Mouse (Mus musculus) kidney, adult 2 months (tissue): ENCODE data around the gene Thoc2. TPM values are rescaled to one million over a fixed set of nuclear protein-coding genes. Genes with fewer than 3 reads are reported as not detected.

Experiments used
- DNase-seq: peaks from one replicate; pipeline ENCODE4 v3.0.0; 2021
- H3K27ac ChIP-seq: fragments of 200-500 bp; 2 replicates; pipeline ENCODE4 v1.5.1; 2012; ENCODE audit warnings: low read depth, low read length, control low read depth, inconsistent platforms; ENCODE audit not compliant: insufficient read depth
- H3K27me3 ChIP-seq: fragments of 200-500 bp; replicated peaks from 2 replicates; pipeline ENCODE4 v1.6.1; 2012; ENCODE audit warnings: mild to moderate bottlenecking, moderate library complexity, low read length, inconsistent platforms; ENCODE audit not compliant: control insufficient read depth, insufficient read depth
- H3K36me3 ChIP-seq: fragments of 200-500 bp; 2 replicates; pipeline ENCODE4 v1.6.1; 2012; ENCODE audit warnings: mild to moderate bottlenecking, moderate library complexity, low read length, inconsistent platforms; ENCODE audit not compliant: control insufficient read depth, insufficient read depth
- H3K4me1 ChIP-seq: fragments of 200-500 bp; 2 replicates; pipeline ENCODE4 v1.6.1; 2011; ENCODE audit warnings: low read length; ENCODE audit not compliant: control insufficient read depth, insufficient read depth
- H3K4me3 ChIP-seq: fragments of 200-500 bp; 2 replicates; pipeline ENCODE4 v1.5.1; 2011; ENCODE audit warnings: mild to moderate bottlenecking, low read depth, low read length, control low read depth; ENCODE audit not compliant: insufficient read depth
- CTCF ChIP-seq: fragments of 200-500 bp; conservative IDR thresholded peaks from 2 replicates; pipeline ENCODE4 v1.5.1; 2011; ENCODE audit warnings: low read depth, mild to moderate bottlenecking, control low read depth, low read length, moderate library complexity, mixed read lengths; ENCODE audit not compliant: insufficient read depth, insufficient read length
- POLR2A ChIP-seq: fragments of 200-500 bp; IDR thresholded peaks from one replicate; pipeline ENCODE4 v1.6.1; 2011; ENCODE audit warnings: low read depth, low read length, control low read depth
- WGBS: fragments of 180-500 bp; shearing (Covaris S2); methylation state at CpG from one replicate; pipeline ENCODE4 v1.1.7; 2018; 5-methylcytosine and 5-hydroxymethylcytosine counted together
- polyA plus RNA-seq: library from polyadenylated mRNA; depleted of rRNA; stranded (reverse); fragments of >200 nt; gene quantifications from 2 replicates; pipeline ENCODE4 v1.2.3, GENCODE M21; 2012

Gene Thoc2
- polyA plus RNA-seq, 1 experiment, result 6.5 TPM

- TF ChIP-seq CTCF (no peak), POLR2A (no peak)
- Histone ChIP-seq H3K27me3 (no peaks in the 10 kb centered on the region), H3K36me3 (no peaks in the 10 kb centered on the region), H3K4me1 (0 out of 2 replicates have a peak, but pooled peaks cover 2% of the 10 kb centered on the region), H3K4me3 (peak overlapping the region; percentile 60), H3K27ac (peak overlapping the region; percentile 74)
- WGBS, result 1% methylated on average over 44 of the region's 59 CpGs
- peak; percentile 93 for DNase-seq
Measured at GRCm38 (mm10) chrX:41911390-41912060, 8.9 kb downstream of the Thoc2 start.

- H3K4me3 ChIP-seq, result peak overlapping the region; percentile 60
- TF ChIP-seq CTCF (no peak), POLR2A (no peak)
- under 1% methylated on average over 24 of the region's 24 CpGs for WGBS
- no peaks in the 10 kb centered on the region for H3K36me3 ChIP-seq
- H3K27me3 ChIP-seq, result no peaks in the 10 kb centered on the region
- 0 out of 2 replicates have a peak, but pooled peaks cover 2% of the 10 kb centered on the region for H3K4me1 ChIP-seq
- peak; percentile 22 for DNase-seq
- peak overlapping the region; percentile 26; the same call in 1 of the 2 replicates for H3K27ac ChIP-seq
Measured at GRCm38 (mm10) chrX:41910981-41911380, 9.5 kb downstream of the Thoc2 start.

GRCm38 (mm10) chrX:41910471-41910870 lies 10.0 kb downstream of the Thoc2 start:
- H3K4me1 ChIP-seq, result 0 out of 2 replicates have a peak, but pooled peaks cover 2% of the 10 kb centered on the region
- no peak overlapping the region for H3K27ac ChIP-seq
- under 1% methylated on average over 9 of the region's 9 CpGs for WGBS
- TF ChIP-seq POLR2A (no peak), CTCF (no peak)
- H3K36me3 ChIP-seq, result no peaks in the 10 kb centered on the region
- no peaks in the 10 kb centered on the region for H3K27me3 ChIP-seq
- peak overlapping the region; percentile 60 for H3K4me3 ChIP-seq
- DNase-seq, result no peak

- Histone ChIP-seq H3K4me3 (no peak overlapping the region), H3K27ac (no peak overlapping the region), H3K27me3 (no peaks in the 10 kb centered on the region), H3K4me1 (no peaks in the 10 kb centered on the region), H3K36me3 (no peaks in the 10 kb centered on the region)
- WGBS, result 50% methylated on average over 4 of the region's 4 CpGs
- TF ChIP-seq CTCF, result no peak
- no peak for TF ChIP-seq POLR2A
- no peak for DNase-seq
Measured at GRCm38 (mm10) chrX:41884759-41885505, 35.5 kb downstream of the Thoc2 start.

GRCm38 (mm10) chrX:41876581-41876980 lies 43.9 kb downstream of the Thoc2 start:
- no peak for DNase-seq
- Histone ChIP-seq H3K4me1 (no peaks in the 10 kb centered on the region), H3K27me3 (no peaks in the 10 kb centered on the region), H3K27ac (no peak overlapping the region), H3K4me3 (no peak overlapping the region), H3K36me3 (no peaks in the 10 kb centered on the region)
- WGBS, result 75% methylated on average over 2 of the region's 2 CpGs
- no peak for TF ChIP-seq CTCF

GRCm38 (mm10) chrX:41837823-41838222 lies 82.7 kb downstream of the Thoc2 start:
- Histone ChIP-seq H3K27ac (no peak overlapping the region), H3K27me3 (no peaks in the 10 kb centered on the region), H3K4me3 (no peak overlapping the region), H3K36me3 (no peaks in the 10 kb centered on the region; the same call in 1 of the 2 replicates), H3K4me1 (no peaks in the 10 kb centered on the region)
- no peak for DNase-seq
- TF ChIP-seq CTCF, result no peak
- TF ChIP-seq POLR2A, result no peak

GRCm38 (mm10) chrX:41805592-41805991 lies 114.9 kb downstream of the Thoc2 start:
- no peaks in the 10 kb centered on the region for H3K27me3 ChIP-seq
- no peaks in the 10 kb centered on the region for H3K36me3 ChIP-seq
- no peak overlapping the region for H3K27ac ChIP-seq
- TF ChIP-seq CTCF (no peak), POLR2A (no peak)
- no peak overlapping the region for H3K4me3 ChIP-seq
- DNase-seq, result no peak
- H3K4me1 ChIP-seq, result no peaks in the 10 kb centered on the region
